Mouse (Mus musculus): ENCODE results near the gene Gm3317.
"Not testable (repeated sequence)": the region's sequence is repeated elsewhere in the genome, so short reads cannot be mapped to it uniquely, and the experiment has no call there.

Gene Gm3317

DNA sequence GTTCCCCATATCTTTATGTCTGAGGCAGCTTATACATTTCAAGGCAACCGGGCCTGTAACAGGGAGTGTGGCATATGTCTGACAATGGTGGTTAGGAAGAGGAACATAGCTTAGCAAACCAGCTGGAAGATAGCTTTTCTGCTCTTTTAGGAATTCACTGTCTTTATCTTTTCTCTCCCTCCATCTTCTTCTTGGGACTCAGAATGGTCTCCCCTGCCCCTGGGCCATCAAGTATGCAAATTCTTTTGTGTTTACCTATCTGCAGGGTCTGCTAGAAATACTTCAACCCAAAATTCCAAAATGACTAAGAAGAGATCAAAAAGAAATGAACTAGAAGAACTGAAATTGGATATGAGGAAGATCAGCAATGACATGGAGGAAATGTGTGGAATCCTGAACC, at the start of gene Gm3317:
Gm3317 (plus strand) TSS at position 301 of the 400 bp plus-strand sequence.
- DNase-seq: not testable (repeated sequence)

DNA sequence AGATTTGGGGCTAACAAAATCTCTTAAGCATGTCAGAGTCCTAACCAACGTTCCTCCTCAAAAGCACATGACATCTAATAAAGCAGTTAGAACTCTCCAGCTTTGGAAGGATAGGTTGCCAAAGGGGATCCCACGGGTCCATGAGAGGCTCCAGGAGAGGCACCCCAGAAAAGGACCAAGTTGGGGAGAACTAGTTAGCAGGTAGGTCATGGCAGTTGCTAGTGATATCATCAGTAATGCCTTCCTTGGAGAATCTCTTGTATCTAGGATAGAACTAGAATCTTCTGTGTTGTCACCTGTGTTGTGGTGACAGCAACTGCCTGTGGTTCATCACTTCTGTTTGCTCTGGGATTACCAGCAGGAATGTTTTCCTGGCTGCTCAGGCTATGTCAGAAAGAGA, 33.1 kb upstream of the Gm3317 start, which contains the start of gene Gm8279:
Gm8279 (plus strand) TSS at position 301 of the 400 bp plus-strand sequence.
- DNase-seq: not testable (repeated sequence)

DNA sequence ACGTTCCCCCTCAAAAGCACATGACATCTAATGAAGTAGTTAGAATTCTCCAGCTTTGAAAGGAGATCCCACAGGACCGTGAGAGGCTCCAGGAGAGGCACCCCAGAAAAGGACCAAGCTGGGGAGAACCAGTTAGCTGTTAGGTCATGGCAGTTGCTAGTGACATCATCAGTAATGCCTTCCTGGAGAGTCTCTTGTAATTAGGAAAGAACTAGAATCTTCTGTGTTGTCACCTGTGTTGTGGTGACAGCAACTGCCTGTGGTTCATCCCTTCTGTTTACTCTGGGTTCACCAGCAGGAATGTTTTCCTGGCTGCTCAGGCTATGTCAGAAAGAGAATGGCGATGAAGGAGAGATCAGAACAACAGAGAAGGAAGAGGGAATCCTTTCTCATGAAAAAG, 21.2 kb downstream of the Gm3317 start, which contains the start of gene Gm8271:
Gm8271 (plus strand) TSS at position 301 of the 400 bp plus-strand sequence.
- not testable (repeated sequence) for DNase-seq

Measured in kidney, postnatal 14 days (tissue).